Mouse (Mus musculus) c-Kit-positive CD71-negative TER-119-negative erythroid progenitor cells, embryonic 14.5 days (primary cell): Measurements from ENCODE around the gene Xxylt1.

ENCODE experiments used
- DNase-seq: peaks from one replicate; pipeline ENCODE4 v3.0.0-alpha.2; 2013; ENCODE audit warnings: low read depth

The Xxylt1 gene

DNA sequence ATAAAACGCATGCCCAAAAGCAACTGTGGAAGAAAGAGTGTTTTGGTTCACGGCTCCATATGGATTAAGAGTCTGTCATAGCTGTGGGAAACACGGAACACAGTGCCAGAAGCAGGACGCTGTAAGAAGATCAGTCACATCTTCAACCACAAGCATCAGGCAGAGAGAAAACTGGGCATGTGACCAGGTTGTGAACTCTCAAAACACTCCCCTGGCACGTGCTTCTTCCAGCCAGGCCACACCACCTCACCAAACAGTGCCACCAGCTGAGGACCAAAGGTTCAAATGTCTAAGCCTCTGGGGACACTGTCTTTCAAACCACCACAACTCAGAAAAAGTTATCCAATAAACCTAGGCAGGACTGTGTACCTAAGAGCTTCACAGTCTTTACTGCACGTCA, 93.0 kb downstream of the Xxylt1 start:
- no peak for DNase-seq

DNA sequence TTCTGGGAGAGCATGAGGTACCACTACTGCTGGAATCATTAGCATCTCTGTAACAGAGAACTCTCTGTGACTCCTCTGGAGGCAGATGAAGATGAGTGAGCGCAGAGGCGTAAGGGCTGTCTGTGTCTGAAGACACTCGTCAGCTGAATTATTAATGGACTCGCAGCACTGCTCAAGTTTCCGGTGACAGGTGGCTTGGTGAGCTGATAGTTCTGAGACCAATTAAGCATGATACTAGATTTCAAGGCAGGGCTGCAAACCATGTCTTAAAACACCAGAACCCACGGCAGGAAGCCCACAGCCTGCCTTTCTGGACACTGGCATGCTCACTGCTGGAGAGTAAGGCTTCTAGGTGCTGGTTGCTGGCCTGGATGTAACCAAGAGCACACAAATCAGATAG, 93.5 kb downstream of the Xxylt1 start:
- no peak for DNase-seq

DNA sequence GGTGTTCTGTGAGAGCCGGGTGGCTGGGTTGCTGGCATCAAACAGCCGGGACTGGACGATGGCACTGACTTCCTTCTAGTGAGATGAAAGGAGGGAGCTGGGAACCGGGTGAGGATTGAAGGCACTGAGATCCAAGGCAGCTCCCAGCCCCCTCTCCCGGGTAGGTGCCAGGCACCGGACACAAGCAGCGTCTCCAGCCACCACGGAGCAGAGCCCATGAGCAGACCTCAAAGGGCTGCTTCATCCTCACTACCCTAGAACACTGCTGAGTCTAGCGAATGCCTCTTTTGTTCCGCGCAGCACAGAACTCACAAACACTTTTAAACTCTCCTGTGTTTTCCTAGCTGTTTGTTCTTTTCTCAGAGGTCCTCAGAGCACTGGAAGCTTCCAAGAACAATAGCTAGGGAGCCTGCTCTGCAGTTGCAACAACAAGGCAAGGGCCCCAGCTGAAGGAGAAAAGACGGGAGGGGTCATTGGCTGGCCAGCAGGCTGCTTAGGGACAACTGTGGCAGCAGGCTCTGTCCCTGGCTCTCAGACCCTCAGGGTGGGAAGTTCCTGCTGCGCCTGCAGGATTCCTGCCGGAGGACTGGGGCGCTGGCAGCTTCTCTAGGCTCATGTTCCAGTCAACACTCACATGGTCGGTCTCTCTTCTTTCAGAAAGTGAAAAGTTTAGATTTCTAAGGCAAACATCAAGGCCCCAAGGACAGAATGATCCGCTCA, 96.2 kb downstream of the Xxylt1 start:
- DNase-seq = no peak

DNA sequence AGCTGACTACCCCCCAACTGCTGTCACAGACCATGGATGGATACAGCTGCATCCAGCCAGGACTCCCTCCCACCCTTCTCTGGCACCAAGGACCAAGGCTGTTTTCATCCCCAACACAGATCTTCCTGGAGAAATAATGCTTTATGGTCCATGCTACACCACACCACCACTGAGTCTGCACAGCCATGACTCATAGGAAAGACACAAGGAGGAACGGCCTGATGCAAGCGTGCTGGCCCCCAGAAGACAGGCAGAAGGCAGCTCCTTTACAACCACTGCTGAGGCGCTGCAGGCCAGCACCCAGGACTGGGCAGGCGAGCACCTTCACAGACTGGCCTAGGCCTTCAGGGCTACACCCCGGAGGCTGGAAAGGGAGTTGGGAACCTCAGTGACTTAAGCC, 97.1 kb downstream of the Xxylt1 start:
- DNase-seq = no peak

DNA sequence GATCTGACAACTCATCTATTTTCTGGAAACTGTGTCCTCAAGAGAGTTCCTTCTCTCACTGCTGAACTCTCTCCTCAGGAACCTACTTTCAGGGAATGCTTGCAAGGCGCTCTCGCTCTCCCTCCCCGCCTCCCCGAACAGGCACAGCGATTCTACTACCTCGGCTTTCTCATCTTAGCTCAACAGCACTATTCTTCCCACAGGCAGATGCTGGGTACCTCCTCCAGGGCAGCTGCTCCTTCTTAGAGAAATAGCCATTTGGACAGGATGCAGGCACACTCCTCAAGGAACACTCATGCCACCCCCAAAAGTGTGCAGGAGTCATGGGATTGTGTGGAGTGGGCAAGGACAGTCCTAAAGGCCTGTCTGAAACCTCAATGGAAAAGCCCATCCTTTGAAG, 97.5 kb downstream of the Xxylt1 start:
- no peak for DNase-seq

DNA sequence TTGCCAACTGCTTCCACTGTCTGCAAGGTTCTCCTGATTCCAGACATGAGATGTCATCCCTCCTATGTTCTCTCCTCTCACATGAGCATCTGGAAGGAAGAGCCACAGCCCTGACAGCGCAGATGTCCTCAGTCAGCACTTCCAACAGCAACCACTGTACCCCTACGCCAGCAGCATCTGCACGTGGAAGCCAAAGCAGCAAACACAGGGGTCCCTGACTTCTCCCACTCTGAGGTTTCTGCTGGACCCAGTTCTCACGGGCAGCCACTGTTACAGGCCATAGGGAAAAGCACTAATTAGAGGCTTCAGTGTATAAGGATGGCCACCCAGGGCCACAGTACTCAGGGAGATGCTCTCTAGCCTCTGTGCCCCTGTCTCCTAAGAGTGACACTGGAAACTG, 98.0 kb downstream of the Xxylt1 start:
- no peak for DNase-seq

DNA sequence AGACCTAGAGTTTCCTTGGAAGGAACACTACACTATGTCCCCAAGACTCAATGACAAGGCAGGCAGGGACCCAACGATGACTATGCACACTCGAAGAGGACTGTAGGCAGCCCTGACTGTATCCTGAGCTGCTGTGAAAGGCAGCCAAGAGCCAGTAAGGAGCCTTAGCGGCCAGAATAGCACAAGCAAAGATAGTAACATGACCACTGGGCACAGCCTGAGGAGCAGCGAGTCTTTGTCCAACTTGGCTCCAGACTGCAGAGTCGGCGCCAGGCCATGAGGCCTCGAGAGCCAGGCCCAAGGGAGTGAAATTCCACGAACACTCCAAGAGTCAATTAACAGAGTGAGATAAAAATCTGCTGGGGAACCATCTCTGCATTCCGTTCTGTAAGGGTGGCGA, 99.9 kb downstream of the Xxylt1 start:
- DNase-seq = no peak

DNA sequence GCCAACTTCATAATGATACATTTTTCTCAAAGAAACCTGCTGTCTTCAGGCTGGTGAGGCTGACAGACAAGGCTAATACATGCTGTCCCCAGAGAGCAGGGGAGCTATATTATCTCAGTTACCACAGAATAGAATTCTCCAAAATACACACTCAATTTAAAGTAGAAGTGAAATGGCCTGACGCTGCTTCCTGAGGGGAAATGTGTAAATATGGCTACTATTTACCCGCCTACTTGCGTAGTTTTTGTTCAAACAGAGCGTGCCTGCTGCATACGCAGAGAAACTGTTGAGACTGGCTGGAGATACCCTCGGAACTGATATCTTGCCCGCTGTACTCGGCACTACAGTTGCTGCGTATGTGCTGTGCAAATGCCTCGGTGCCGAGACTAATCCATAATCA, 101.3 kb downstream of the Xxylt1 start:
- no peak for DNase-seq

DNA sequence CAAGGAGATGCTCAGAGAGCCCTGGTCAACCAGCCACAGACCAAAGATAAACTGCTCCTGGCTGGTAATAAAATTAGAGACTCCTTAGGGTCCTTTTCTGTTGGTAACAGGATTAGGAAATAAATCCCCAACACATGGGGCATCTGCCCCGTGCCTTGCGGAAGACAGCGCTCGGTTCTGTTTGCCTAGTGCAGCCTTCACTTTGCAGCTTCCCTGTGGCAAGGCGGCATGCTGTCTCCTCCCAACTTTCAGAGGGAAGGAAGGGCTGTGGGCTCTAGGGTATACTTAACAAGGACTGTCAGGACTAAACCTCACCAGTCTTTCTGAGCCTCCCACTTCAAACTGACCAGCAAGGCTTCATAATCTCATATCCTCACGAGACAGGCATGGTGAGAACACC, 103.5 kb downstream of the Xxylt1 start:
- no peak for DNase-seq

DNA sequence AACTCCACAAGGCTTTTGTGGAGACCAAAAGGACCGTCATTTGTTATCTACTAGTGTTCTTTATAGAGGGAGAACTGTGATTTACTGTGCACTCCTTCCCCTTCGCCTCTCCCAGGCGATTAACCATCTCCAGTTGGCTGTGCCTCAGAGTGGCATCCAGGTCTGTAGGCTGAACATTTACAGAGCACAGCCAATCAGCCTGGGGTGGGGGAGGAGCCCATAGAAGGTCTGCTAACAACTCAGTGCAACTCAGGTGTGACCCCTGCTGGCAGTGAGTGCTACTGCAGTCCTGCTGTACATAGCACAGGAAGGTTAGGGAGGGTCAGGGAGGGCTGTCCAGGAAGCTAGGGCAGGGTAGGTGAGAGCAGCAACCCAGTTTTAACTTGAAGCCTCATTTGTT, 104.0 kb downstream of the Xxylt1 start:
- peak; percentile 87 for DNase-seq

DNA sequence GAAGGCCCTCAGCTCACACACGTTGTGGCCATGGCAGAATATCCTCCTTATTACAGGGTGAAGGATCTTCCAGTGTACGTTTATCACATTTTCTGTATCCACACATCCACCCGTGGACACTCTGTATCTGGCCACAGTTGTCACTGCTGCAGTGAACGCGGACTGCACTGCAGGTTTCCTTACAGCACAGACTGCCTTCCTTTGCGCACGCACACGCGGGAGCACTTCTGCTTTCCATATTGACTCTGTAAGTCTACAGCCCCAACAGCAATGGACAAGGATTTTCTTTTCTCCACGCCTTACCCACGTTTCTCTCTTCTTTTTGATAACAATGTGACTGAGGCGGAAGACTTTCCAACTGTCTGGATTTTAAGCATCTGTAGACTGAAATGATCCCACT, 106.7 kb downstream of the Xxylt1 start:
- no peak for DNase-seq

DNA sequence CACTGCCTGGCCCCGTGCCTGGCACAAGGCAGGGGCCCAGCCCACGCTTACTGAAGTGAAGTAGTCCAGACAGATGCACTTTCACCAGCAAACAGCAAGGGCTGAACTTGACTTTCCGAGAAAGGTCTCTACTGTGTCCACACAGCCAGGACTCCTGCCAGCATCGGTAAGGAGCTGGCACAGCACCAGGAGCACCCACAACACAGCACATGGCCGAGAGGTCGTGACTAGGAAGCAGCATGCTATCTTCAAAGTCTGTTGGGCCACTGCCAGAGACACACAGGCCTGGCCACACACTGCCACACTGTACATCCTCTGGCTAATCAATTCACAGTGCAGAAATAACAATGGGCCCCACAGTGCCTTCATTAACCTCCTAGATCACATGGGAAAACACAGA, 107.8 kb downstream of the Xxylt1 start:
- DNase-seq = no peak

DNA sequence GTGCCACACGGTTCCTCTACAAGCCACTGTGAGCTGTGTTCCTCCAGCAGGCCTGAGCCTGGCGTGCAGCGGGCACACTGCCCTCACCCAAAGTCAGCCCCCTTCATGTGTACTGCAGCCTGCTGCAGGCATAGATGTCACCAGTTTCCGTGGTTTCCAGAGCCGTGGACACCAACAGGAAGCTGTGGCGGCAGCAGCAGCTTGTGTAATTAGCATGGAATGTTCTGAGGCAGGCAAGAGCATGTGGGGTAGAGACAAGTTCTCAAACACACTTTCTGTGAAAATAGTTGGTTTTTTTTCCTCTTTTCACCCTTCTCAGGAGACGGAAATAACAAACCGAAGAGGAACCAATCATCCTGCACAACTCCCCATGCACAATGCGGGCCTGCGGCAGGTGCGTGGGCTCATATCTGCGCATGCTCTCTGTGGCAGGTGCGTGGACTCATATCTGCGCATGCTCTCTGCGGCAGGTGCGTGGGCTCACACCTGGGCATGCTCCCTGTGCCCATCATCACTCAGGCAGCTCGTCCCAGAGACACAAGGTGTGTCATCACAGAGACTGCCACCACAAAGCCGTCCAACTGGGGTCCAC, 109.2 kb downstream of the Xxylt1 start:
- DNase-seq = peak; percentile 50

DNA sequence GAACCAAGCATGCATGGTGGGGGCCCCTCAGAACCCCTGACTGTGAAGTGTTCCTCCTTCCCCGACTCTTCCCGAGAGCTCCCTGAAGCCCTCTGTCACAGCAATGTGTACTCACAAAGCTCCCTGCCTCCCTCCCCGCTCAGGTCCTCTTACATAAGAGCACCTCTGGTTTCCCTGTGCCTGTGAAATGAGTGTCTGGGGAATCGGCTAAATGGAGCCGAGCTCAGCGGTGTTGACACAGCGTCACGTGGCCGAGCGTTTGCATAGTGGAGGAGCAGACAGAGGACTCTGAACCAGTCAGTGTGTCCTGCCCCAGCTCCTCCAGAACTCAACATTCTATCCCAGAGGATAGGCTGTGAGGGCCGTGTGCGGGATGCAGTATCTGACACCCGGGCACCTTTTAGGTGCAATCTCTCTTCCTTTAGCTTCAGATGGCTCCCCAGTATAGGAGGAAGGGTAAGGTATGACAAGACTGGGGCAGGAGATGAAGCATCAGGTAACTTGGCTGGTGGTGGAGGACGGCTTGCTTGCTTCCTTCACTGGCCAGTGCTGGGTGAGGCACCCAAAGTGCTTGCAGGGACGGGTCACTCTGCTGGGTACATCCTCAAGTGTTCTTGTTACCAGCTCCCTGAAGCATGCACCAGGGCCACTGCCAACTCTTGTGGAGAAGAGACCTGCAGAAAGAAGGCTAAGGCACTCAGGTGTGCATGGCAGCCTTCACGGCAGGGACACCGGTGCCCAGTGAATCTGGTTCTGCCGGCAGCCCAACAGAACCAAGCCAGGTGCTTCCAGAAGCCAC, 111.8 kb downstream of the Xxylt1 start:
- no peak for DNase-seq

DNA sequence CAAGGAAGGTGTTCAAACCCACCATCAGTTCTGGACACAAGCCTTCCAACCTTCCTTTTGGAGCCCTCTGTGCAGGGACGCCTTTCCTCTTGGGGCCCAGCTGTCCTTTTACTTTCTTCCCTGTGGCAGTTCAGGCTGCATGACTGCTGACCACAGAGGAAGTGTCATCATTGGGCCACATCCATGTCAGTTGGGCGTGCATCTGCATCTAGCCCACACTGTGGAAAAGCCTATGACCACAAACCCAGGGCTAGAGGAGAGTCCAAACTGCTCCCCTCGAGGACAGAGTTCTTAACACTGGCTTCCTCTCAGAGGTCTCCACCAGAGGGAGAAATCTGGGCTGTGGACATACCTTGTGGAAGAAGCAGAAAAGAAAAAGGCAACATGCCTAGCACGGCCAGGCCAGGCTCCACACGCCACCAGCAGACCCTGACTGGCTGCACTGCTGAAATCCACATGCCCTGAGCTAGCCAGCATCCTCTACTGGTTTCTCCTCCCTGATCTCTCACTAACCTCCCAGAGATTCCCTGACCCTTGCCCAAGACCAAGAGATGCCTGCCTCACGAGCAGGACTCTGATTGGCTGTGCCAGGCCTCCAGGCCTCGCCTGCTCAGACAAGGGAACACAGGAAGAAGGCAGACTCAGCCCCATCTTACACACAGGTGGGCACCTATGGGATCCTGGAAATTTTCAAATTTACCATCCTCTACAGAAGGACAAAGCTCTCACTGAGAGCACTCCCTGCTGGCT, 112.7 kb downstream of the Xxylt1 start:
- peak; percentile 42 for DNase-seq

DNA sequence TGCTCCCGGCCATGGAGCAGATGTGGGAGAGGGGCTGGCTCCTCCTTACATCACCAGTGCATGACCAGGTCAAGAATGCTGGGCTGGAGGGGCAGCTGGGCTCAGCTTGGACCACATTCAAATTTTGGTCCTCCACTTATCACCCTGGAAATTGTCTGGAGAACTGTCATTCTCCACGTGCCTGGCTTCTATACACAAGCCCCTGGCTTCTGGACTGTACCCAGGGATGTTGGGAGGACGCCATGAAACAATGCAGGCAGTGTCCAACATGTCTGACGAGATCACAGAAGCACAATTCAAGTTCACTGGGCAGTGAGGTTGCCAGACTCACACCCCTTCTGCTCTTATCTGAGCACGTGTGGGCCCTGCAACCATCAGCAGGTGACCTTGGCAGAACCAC, 114.5 kb downstream of the Xxylt1 start:
- DNase-seq = no peak

DNA sequence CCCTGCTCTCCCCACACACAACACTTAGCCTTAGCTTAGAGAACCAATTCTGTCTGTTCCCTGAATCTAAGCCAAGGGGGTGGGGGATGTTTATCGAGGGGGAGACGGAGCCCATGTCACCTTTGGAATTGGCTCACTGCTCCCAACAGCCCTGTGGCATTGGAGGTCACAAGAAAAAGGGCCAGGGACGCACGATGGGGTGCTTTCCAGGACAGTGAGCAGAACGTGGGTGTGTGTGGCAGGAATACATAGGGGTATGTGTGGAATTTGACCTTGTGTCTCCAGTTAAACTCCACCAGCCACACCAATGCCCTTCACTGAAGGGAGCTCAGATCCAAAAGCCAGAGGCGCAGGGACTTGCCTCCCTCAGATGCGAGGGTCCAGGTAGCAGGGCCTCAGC, 116.3 kb downstream of the Xxylt1 start:
- no peak for DNase-seq

DNA sequence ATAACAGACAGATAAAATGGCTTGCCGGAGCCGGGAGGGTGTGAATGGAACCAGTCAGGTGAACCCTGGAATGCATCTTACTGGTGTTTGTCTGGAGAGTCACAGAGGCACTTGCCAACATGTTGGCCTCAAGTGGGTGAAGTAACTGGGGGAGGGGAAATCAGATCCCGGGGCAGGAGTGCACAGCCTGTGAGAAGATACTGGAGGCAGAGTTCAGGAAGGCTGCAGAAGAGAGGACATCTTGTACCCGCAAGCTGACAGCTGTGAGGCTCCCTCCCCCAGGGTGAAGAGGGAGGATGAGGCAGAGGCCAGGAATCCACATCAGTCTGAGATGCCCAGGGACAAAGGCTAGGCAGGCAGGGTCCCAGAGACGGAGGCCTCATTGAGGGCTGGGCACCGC, 116.8 kb downstream of the Xxylt1 start:
- no peak for DNase-seq

DNA sequence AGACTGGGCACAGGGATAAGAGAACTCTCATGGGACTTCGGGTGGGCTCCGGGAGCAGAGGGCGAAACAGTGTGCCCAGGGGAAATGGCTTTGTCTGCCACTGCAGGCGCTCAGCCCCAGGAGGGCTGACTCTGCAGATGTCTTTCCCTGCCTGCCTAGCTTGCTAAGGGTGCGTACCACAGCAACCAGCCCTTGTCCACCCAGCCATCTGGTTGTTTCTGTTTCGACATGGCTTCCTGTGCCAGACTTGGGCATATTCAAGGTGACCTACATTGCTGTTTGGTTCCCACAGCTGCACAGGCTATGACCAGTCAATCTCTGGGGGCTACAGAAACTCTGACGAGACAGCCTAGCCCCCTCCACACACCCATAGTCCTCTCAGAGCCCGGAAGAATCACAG, 118.7 kb downstream of the Xxylt1 start:
- DNase-seq = no peak

DNA sequence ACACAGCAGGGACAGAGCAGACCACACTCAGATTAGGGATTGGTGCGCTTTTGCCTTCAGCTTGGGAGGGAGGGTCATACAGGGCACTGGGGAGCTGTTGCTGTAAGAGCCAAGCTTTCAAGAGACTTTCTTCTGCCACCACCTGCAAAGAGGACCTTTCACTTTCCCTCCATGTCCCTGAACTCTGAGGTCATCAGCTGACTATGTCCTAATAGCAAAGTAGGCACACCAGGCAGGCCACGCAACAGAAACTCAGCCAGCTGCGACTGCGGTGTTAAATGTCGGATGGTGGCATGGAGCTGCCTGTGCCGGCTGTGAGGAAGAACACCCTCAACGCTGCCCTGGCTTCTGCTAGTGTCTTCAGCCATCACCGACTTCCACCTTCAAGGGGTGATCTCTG, 120.1 kb downstream of the Xxylt1 start:
- DNase-seq = no peak

DNA sequence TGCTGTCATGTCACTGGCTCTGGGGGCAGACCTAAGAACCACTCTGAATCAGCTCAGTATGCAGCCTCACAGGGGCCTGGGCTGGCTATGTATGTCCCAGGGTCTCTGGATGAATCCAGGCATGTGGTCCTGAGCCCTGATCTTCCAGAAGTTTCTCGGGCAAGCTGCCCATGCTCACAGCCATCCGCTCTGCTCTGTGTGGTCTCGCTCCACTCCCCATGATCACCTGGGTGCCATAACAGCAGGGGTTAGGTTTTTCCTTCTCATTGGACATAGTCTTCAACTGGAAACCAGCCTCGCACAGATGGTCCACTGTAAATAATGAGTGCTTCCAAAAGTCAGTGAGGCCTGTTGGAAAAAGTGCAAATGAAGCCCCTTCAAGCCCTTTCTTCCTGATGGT, 121.0 kb downstream of the Xxylt1 start:
- no peak for DNase-seq

DNA sequence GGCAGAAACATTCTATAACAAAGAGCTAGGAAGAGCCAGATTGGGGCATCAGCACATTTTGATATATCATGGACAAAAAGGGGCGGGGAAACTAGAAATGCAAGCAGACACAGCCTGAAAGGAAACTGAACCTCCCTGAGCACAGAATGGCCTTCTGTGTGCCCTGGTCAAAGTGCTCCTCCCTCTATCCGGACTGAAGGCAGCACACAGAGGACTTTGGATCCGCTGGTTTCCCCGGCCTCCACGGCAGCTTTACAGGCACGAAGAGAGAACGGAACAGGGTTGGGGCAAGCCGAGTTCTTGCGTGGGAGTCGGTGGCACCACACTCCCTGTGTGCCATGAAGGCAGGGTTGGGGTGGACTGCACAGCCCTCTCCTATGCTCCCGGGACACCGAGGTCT, 121.5 kb downstream of the Xxylt1 start:
- DNase-seq = no peak

DNA sequence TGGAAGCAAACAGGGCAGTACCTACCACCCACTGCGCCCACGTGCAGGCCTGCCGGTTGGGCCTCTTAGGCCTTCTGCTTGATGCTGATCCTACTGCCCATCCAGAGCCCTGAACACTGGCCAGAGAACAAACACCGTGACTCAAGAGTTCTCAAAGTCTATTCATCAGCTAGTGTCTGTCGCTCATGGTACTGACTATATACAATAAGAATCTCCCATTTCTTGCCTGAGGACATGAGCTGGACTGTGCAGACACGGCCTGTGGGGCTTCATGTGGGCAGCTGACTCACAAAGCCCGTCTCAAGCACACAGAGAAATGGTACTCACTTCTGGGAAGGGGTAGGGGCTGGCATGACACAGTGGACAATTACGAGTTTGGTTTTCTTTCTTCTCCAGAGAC, 125.1 kb downstream of the Xxylt1 start:
- no peak for DNase-seq
